Mouse (Mus musculus) forebrain, embryonic 10.5 days (tissue): ENCODE data around the gene Cerk. TPM values are rescaled to one million over a fixed set of nuclear protein-coding genes. Genes with fewer than 3 reads are reported as not detected.

Experiments used
- DNase-seq: peaks from one replicate; pipeline ENCODE4 v3.0.0-alpha.2; 2017; ENCODE audit warnings: low spot score; ENCODE audit errors: extremely low spot score
- H3K27ac ChIP-seq: fragments of 300-500 bp; sonication (generic); 2 replicates; pipeline ENCODE4 v1.5.1; 2016; ENCODE audit warnings: mild to moderate bottlenecking
- H3K27me3 ChIP-seq: fragments of 300-500 bp; sonication (generic); 2 replicates; pipeline ENCODE4 v1.6.1; 2016; ENCODE audit warnings: mild to moderate bottlenecking; ENCODE audit not compliant: poor library complexity, severe bottlenecking
- H3K36me3 ChIP-seq: fragments of 300-500 bp; sonication (generic); replicated peaks from 2 replicates; pipeline ENCODE4 v1.6.1; 2016; ENCODE audit warnings: mild to moderate bottlenecking, moderate library complexity
- H3K4me1 ChIP-seq: fragments of 300-500 bp; sonication (generic); 2 replicates; pipeline ENCODE4 v1.6.1; 2016
- H3K4me3 ChIP-seq: fragments of 300-500 bp; sonication (generic); 2 replicates; pipeline ENCODE4 v1.5.1; 2016; ENCODE audit warnings: mild to moderate bottlenecking, moderate library complexity
- H3K9me3 ChIP-seq: fragments of 300-500 bp; sonication (generic); 2 replicates; pipeline ENCODE4 v1.6.1; 2016; ENCODE audit warnings: mild to moderate bottlenecking, moderate library complexity
- WGBS: fragments of 180-500 bp; shearing (Covaris S2); methylation state at CpG from one replicate; pipeline ENCODE4 v1.1.7; 2016; 5-methylcytosine and 5-hydroxymethylcytosine counted together
- polyA plus RNA-seq: library from polyadenylated mRNA; unstranded; fragments of >200 nt; fragmentation: Nextera tagmentation; extraction: Ambion mirVana; gene quantifications from 2 replicates; pipeline ENCODE4 v1.2.1, GENCODE M21; 2016

Cerk gene
- polyA plus RNA-seq, 1 experiment from 2014 or later: 10.7 TPM

GRCm38 (mm10) chr15:86130657-86131056 lies 55.3 kb downstream of the Cerk start:
- H3K4me3 ChIP-seq: no peak overlapping the region
- H3K9me3 ChIP-seq: no peaks in the 10 kb centered on the region
- peaks cover 84% of the 10 kb centered on the region for H3K36me3 ChIP-seq
- DNase-seq: no peak
- no peak overlapping the region for H3K27ac ChIP-seq
- WGBS: 95% methylated on average over 10 of the region's 10 CpGs
- H3K27me3 ChIP-seq: no peaks in the 10 kb centered on the region
- H3K4me1 ChIP-seq: peaks cover 13% of the 10 kb centered on the region

GRCm38 (mm10) chr15:86129036-86129435 lies 56.9 kb downstream of the Cerk start:
- no peak overlapping the region for H3K4me3 ChIP-seq
- H3K9me3 ChIP-seq: no peaks in the 10 kb centered on the region
- H3K36me3 ChIP-seq: peaks cover 80% of the 10 kb centered on the region
- no peak overlapping the region for H3K27ac ChIP-seq
- H3K4me1 ChIP-seq: peaks cover 18% of the 10 kb centered on the region
- no peak for DNase-seq
- 95% methylated on average over 3 of the region's 3 CpGs for WGBS
- no peaks in the 10 kb centered on the region for H3K27me3 ChIP-seq

DNA sequence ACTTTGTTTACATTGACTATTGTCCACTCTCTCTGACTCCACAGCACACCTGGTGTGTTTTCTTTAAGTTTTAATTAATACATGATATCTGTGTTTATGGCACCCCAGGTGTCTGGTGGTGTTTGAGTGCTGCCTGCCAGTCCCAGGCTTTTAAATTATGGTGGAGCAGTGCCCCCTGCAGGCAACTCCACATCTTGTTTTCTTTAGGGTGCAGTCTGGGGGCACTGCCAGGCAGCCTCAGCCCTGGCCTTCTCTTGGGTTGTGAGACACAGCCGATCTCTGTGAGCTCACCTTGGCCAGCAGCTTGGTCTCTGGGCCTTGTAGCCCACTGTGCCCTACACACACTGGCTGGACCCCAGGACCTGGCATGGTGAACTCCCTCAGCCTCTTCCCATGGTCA lies 61.6 kb downstream of the Cerk start:
- no peaks in the 10 kb centered on the region for H3K9me3 ChIP-seq
- no peaks in the 10 kb centered on the region for H3K27me3 ChIP-seq
- 59% methylated on average over 1 of the region's 1 CpGs for WGBS
- DNase-seq: peak; percentile 50
- H3K4me1 ChIP-seq: peaks cover 18% of the 10 kb centered on the region
- H3K36me3 ChIP-seq: peaks cover 76% of the 10 kb centered on the region
- H3K4me3 ChIP-seq: no peak overlapping the region
- no peak overlapping the region for H3K27ac ChIP-seq

- Histone ChIP-seq H3K9me3 (no peaks in the 10 kb centered on the region), H3K27me3 (no peaks in the 10 kb centered on the region), H3K27ac (no peak overlapping the region), H3K4me1 (peaks cover 18% of the 10 kb centered on the region), H3K36me3 (peaks cover 76% of the 10 kb centered on the region), H3K4me3 (no peak overlapping the region)
- no peak for DNase-seq
- 92% methylated on average over 4 of the region's 4 CpGs for WGBS
Observed at GRCm38 (mm10) chr15:86123409-86123808, 62.5 kb downstream of the Cerk start.

DNA sequence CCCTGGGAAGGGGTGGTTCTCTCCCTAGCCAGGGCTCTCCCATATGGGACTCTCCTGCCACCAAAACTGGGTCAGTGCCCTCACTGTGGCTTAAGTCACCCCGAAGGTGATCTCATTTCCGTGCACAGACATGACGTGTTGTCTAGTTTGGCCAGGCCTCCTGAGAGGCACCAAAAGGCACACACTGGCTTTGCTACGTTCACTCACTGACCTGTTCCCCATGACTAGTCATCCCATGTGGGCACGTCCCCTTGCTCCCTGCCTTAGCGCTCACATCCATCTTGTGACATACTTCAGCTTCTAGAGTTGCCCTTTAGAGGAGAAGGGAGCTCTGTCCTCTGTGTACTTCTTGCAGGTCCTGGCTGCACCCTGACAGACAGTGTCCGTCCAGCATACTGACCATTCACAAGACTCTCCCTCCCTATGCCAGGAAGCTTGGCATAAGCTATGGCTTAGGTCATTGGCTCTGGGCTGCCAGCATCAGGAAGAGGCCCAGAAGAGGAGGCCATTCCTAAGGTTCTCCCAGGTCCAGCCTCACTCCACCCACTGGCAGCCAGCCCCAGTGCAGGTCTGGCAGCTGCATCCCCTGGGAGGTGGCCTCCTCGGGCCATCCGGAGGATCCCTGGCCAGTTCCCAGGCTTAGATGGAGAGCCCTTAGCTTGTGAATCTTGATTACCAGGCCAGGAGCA lies 63.5 kb downstream of the Cerk start:
- DNase-seq: no peak
- 92% methylated on average over 9 of the region's 9 CpGs for WGBS
- Histone ChIP-seq H3K27me3 (no peaks in the 10 kb centered on the region), H3K36me3 (peaks cover 71% of the 10 kb centered on the region), H3K4me1 (peaks cover 28% of the 10 kb centered on the region), H3K27ac (no peak overlapping the region), H3K4me3 (no peak overlapping the region), H3K9me3 (no peaks in the 10 kb centered on the region)

DNA sequence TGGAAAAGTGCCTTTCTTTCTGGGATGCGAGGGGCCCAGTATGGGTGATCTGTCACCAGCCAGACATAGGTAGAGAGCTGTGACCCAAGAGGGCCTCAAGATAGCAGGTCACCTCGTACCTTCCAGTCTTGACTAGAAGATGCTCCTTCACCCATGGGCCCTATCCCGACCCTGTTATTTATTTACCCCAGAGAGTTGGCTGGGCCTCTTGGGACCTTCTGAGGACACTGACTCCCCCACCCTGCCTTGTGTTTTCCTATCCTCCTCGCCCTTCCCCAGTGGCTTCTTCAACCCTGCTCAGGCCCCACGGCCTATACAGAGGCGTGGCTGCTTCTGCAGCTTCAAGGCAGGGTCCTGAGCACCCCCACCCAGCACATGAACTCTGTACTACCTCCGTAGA lies 66.8 kb downstream of the Cerk start:
- Histone ChIP-seq H3K9me3 (no peaks in the 10 kb centered on the region), H3K4me3 (no peak overlapping the region), H3K27me3 (no peaks in the 10 kb centered on the region), H3K36me3 (peaks cover 57% of the 10 kb centered on the region), H3K27ac (no peak overlapping the region), H3K4me1 (peaks cover 30% of the 10 kb centered on the region)
- WGBS: 92% methylated on average over 7 of the region's 7 CpGs
- no peak for DNase-seq

DNA sequence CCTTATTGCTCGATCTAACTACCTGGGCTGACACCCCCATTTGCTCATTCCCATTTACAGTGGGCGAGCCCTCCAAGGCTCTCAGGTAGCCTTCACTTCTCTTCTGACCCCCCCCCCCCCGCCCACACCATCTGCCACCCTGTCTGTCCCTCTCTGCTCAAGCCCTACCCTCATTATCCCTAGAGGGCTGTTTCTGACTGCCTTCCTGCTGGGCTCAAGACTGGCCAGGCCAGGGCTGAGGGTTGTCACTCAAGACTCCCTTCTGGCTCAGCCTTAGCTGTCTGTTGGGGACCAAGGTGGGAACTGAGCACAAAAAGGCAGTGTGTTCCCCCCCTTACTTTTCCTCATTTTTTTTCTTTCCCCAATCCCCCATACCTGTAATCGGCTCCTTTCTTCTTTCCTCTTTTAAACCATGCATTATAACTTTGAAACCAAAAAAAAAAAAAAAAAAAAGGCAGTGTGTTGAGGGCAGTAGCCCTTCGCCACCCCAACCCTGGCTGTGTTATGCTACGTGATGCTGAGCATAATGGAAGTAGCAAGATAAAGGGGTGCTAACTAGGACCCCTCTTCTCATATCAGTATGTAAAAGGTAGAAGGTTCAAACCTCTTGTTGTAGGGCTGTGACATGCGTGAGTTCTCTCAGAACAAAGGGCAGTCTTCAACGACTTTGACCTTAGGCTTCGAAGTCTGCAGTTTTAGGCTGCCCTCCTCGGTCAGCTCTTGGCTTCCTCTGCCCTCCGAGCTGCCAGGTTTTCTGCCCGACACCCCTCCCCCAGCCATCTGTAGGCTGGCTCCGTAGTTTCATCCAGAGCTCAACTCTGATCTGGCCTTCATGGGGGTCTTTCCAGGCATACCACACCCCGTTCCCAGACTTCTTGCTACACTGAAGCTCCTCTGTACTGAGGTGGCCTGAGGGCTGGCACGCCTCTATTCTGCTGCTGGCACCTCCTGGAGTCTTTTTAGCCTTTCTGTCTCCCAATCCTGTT lies 68.5 kb downstream of the Cerk start:
- Histone ChIP-seq H3K27me3 (no peaks in the 10 kb centered on the region), H3K36me3 (peaks cover 44% of the 10 kb centered on the region), H3K4me3 (no peak overlapping the region), H3K9me3 (no peaks in the 10 kb centered on the region), H3K4me1 (peaks cover 48% of the 10 kb centered on the region), H3K27ac (peak overlapping the region; percentile 40)
- no peak for DNase-seq
- WGBS: 69% methylated on average over 15 of the region's 15 CpGs

GRCm38 (mm10) chr15:86116421-86116820 lies 69.5 kb downstream of the Cerk start:
- DNase-seq: no peak
- peaks cover 35% of the 10 kb centered on the region for H3K36me3 ChIP-seq
- H3K27ac ChIP-seq: peak overlapping the region; percentile 40; the same call in 1 of the 2 replicates
- H3K9me3 ChIP-seq: no peaks in the 10 kb centered on the region
- peaks cover 58% of the 10 kb centered on the region for H3K4me1 ChIP-seq
- no peak overlapping the region for H3K4me3 ChIP-seq
- no peaks in the 10 kb centered on the region for H3K27me3 ChIP-seq
- 81% methylated on average over 5 of the region's 5 CpGs for WGBS

- DNase-seq: peak; percentile 25
- peaks cover 4% of the 10 kb centered on the region for H3K36me3 ChIP-seq
- 2% methylated on average over 9 of the region's 9 CpGs for WGBS
- no peaks in the 10 kb centered on the region for H3K27me3 ChIP-seq
- H3K4me3 ChIP-seq: peak overlapping the region; percentile 19; the same call in 1 of the 2 replicates
- peak overlapping the region; percentile 72 for H3K27ac ChIP-seq
- H3K9me3 ChIP-seq: no peaks in the 10 kb centered on the region
- peaks cover 74% of the 10 kb centered on the region for H3K4me1 ChIP-seq
Observed at GRCm38 (mm10) chr15:86113342-86113710, 72.6 kb downstream of the Cerk start.

- Histone ChIP-seq H3K4me3 (peak overlapping the region; percentile 19), H3K9me3 (no peaks in the 10 kb centered on the region), H3K27me3 (no peaks in the 10 kb centered on the region), H3K27ac (peak overlapping the region; percentile 72), H3K36me3 (0 out of 2 replicates have a peak, but pooled peaks cover 1% of the 10 kb centered on the region), H3K4me1 (peaks cover 72% of the 10 kb centered on the region)
- DNase-seq: no peak
- 2% methylated on average over 10 of the region's 10 CpGs for WGBS
Observed at GRCm38 (mm10) chr15:86112707-86113341, 73.1 kb downstream of the Cerk start.

GRCm38 (mm10) chr15:86110361-86111103 lies 75.4 kb downstream of the Cerk start:
- H3K4me1 ChIP-seq: peaks cover 68% of the 10 kb centered on the region
- 0 out of 2 replicates have a peak, but pooled peaks cover 3% of the 10 kb centered on the region for H3K36me3 ChIP-seq
- no peaks in the 10 kb centered on the region for H3K27me3 ChIP-seq
- no peak for DNase-seq
- H3K27ac ChIP-seq: no peak overlapping the region
- no peaks in the 10 kb centered on the region for H3K9me3 ChIP-seq
- no peak overlapping the region for H3K4me3 ChIP-seq
- WGBS: 77% methylated on average over 10 of the region's 10 CpGs

DNA sequence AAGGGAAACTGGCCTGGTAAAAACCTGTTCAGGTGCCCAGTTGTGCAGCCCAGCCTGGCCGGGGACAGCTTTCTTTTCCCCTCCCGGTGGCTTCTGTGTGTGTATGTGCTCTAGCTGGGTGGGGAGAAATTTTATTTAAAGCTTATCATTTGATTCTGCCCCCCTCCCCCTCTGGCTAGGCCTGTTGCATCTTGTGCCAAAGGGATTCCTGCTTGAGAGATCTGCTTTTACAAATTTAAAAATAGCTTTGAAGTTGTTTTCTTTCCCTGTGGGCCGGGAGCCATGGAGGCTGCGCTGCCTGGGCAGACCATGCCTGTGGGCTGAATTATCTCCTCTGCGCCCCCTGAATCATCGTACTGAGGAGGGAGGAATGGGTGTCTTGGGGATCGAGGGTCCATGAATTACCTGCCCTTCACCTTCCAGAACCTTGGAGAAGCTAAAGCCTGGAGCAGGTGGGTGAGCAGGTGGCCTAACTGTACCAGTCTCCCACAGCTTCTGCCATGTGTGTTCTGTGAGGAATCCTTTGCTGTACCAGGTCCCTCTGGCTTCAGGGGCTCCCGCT lies 76.2 kb downstream of the Cerk start:
- Histone ChIP-seq H3K36me3 (0 out of 2 replicates have a peak, but pooled peaks cover 3% of the 10 kb centered on the region), H3K9me3 (no peaks in the 10 kb centered on the region), H3K27ac (no peak overlapping the region), H3K27me3 (no peaks in the 10 kb centered on the region), H3K4me3 (no peak overlapping the region), H3K4me1 (peaks cover 68% of the 10 kb centered on the region)
- no peak for DNase-seq
- 91% methylated on average over 8 of the region's 8 CpGs for WGBS
